Mouse (Mus musculus) CD4-positive, CD25-positive, alpha-beta regulatory T cell, adult 9 weeks (primary cell): ENCODE data around the gene Aplp1. TPM values are rescaled to one million over a fixed set of nuclear protein-coding genes. Genes with fewer than 3 reads are reported as not detected.

Experiments
- polyA plus RNA-seq: library from polyadenylated mRNA; unstranded; fragments of 100-300 nt; shearing (Covaris generic); gene quantifications from one replicate; pipeline ENCODE4 v1.2.1, GENCODE M21; 2017

Aplp1 gene
- 3.1 TPM for polyA plus RNA-seq

DNA sequence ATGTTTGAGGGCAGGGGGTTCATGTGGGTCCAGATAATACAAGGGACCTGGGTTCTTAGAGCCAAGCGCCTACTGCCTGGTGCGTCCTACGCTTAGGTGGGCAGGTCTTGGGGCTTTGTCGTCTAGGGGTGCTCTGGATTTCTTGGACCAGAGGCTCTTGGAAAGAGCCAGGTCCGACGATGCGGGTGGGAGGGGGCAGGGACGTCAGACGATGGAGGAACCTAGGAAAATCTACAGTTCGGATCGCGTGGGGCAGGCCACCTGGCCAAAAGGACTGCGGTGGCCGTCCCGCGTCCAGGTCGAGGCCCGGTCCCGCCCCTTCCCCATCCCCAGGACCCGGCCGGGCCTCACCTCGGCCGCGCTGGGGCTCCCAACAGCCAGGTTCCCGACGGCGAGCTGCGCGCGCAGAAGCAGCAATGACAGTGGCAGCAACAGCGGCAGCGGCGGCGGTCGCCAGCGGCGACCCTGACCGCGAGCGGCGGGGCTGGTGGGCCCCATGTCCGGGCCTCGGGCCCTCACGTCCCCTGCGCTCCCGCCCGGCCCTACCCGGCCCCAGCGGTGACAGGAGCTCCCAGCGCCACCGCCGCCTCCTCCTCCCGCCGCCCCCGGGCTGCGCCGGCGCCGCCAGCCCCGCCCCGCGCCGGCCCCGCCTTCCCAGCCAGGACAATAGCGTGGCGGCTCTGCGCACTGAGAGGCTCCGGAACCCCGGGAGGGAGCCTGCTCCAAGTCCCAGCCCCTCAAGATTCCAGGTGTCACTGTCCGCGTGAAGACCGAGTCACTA, at the start of gene Aplp1:
Gene Aplp1 (minus strand): TSS at position 565 of the 781 bp plus-strand sequence.

GRCm38 (mm10) chr7:30493401-30493931, 48.1 kb upstream of the Aplp1 start, which contains the start of gene Prodh2:
Prodh2 (plus strand) TSS chr7:30493622.

GRCm38 (mm10) chr7:30457629-30458330, 12.4 kb upstream of the Aplp1 start, which contains the start of the genes Kirrel2 and Nphs1:
Kirrel2 (minus strand) TSS chr7:30457690.
Nphs1 (plus strand) TSS chr7:30458315.

GRCm38 (mm10) chr7:30421175-30421889, 24.0 kb downstream of the Aplp1 start, which contains the start of gene Nfkbid:
Nfkbid (plus strand) TSS chr7:30421732.

GRCm38 (mm10) chr7:30419561-30420499, 25.5 kb downstream of the Aplp1 start, which contains the start of gene Hcst:
Hcst (minus strand) TSS chr7:30419854.

DNA sequence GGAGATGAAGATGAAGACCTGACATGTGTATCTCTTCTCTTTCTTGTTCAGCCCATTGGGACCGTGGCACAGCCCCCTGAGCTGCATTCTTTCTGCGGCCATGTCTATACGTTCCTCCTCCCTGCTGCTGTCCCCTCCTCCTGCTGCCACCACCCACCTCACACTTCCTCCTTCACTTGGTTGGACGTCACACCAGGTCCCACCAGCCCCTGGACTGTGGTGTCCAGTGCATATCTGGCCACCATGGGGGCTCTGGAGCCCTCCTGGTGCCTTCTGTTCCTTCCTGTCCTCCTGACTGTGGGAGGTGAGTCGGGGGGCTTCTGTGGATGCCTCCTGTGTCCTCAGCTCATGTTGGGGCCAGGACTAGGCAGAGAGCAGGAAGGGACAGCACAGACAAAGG, 31.7 kb downstream of the Aplp1 start, which contains the start of gene Tyrobp:
Gene Tyrobp (plus strand): TSS at position 165 of the 400 bp plus-strand sequence.

Other genes starting within 250 kb of the Aplp1 start
- gene Capns1, start 246.7 kb downstream of the Aplp1 start, polyA plus RNA-seq = 74.4 TPM
- 69.2 TPM for gene Polr2i, start 213.6 kb downstream of the Aplp1 start, polyA plus RNA-seq
- 134 TPM for gene Tbcb, start 213.3 kb downstream of the Aplp1 start, polyA plus RNA-seq
- not detected for gene Ovol3, start 209.8 kb downstream of the Aplp1 start, polyA plus RNA-seq
- gene Thap8, start 165.4 kb downstream of the Aplp1 start, polyA plus RNA-seq = 0.69 TPM
- 5.3 TPM for gene Wdr62, start 165.1 kb downstream of the Aplp1 start, polyA plus RNA-seq
- 4.2 TPM for gene Clip3, start 153.8 kb downstream of the Aplp1 start, polyA plus RNA-seq
- 157 TPM for gene Alkbh6, start 136.8 kb downstream of the Aplp1 start, polyA plus RNA-seq
- gene Syne4, start 130.7 kb downstream of the Aplp1 start, polyA plus RNA-seq = 13.5 TPM
- gene E130208F15Rik, start 123.8 kb downstream of the Aplp1 start, polyA plus RNA-seq = not detected
- 7.4 TPM for gene Sdhaf1, start 121.6 kb downstream of the Aplp1 start, polyA plus RNA-seq
- gene Lrfn3, start 82.8 kb downstream of the Aplp1 start, polyA plus RNA-seq = not detected
- 7.0 TPM for gene Tyrobp, start 31.8 kb downstream of the Aplp1 start, polyA plus RNA-seq
- 514 TPM for gene Hcst, start 25.7 kb downstream of the Aplp1 start, polyA plus RNA-seq
- gene Nfkbid, start 23.8 kb downstream of the Aplp1 start, polyA plus RNA-seq = 102 TPM
- not detected for gene Kirrel2, start 12.2 kb upstream of the Aplp1 start, polyA plus RNA-seq
- not detected for gene Nphs1, start 12.8 kb upstream of the Aplp1 start, polyA plus RNA-seq
- not detected for gene Prodh2, start 48.1 kb upstream of the Aplp1 start, polyA plus RNA-seq
- gene Arhgap33, start 89.5 kb upstream of the Aplp1 start, polyA plus RNA-seq = 1.8 TPM
- 5.2 TPM for gene Hspb6, start 106.6 kb upstream of the Aplp1 start, polyA plus RNA-seq
- 10.0 TPM for gene Proser3, start 106.8 kb upstream of the Aplp1 start, polyA plus RNA-seq
- gene Lin37, start 114.3 kb upstream of the Aplp1 start, polyA plus RNA-seq = 117 TPM
- gene U2af1l4, start 117.8 kb upstream of the Aplp1 start, polyA plus RNA-seq = 68.8 TPM
- gene Gm49396, start 117.8 kb upstream of the Aplp1 start, polyA plus RNA-seq = 97.7 TPM
- gene Psenen, start 118.1 kb upstream of the Aplp1 start, polyA plus RNA-seq = 274 TPM
- 171 TPM for gene Igflr1, start 119.9 kb upstream of the Aplp1 start, polyA plus RNA-seq
- 8.9 TPM for gene Kmt2b, start 143.2 kb upstream of the Aplp1 start, polyA plus RNA-seq
- 15.6 TPM for gene Zbtb32, start 153.4 kb upstream of the Aplp1 start, polyA plus RNA-seq
- gene Upk1a, start 167.3 kb upstream of the Aplp1 start, polyA plus RNA-seq = 0.65 TPM
- 713 TPM for gene Cox6b1, start 180.6 kb upstream of the Aplp1 start, polyA plus RNA-seq
- not detected for gene Etv2, start 190.3 kb upstream of the Aplp1 start, polyA plus RNA-seq
- gene Rbm42, start 204.8 kb upstream of the Aplp1 start, polyA plus RNA-seq = 195 TPM
- 40.4 TPM for gene Haus5, start 219.5 kb upstream of the Aplp1 start, polyA plus RNA-seq
- not detected for gene Pmis2, start 226.1 kb upstream of the Aplp1 start, polyA plus RNA-seq